In the genomic region with DNA sequence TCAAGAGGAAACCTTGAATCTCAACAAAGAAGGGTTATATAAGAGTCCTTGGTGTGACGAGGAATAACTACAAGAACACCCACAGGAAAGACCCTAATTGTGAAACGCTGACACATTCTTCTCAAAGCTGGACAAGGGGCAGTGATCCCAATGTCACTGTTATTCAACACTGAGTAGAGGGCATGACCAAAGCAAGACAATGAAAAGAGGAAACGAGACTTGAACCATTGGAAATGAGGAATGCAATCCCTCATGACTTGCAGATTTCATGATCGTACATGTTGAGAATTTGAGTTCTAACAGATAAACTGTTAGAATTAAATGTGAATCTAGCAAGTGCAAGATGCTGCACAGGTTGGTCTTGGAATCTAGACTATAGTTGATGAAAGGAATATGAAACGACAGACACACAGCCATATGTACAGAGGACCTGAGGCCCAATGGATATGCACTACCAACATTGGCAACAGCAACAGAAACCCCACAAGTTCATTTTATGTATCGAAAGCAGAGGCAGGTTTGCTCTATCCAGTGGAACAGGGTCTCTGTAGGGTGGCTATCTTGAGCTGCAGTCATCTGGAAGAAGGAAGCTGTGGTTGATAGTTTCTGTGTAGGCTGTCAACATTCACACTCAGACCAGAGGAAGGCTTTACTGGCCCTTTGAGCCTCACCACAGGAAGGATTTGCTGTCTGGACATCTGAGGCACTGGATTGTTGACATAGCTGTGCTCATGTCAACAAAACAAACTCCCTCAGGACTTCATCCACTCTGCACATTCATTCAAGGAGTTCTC, we compare ENCODE assay signal across 19 mouse cellular contexts.
DNase-seq lines count a peak whose midpoint lies in the region; ATAC-seq lines count a peak whose summit lies in the region.
"Had no signal": no experiment of that assay in that cellular context is flagged by ENCODE, and none has a peak within 500 bp of the region (broad histone marks: within the 10 kb centered on the region; RNA-seq: fewer than 3 reads in every experiment).

No protein-coding gene starts in this region.

- ATAC-seq in common myeloid progenitor, adult 5-6 weeks (replicated peaks; ENCODE audit: low read depth, poor library complexity, severe bottlenecking), result peak; percentile 92
- peak; percentile 65 to 85 for ATAC-seq in hematopoietic stem cell, adult 5-6 weeks (replicated peaks in 1 of 2; ENCODE audit: insufficient read depth in 1 of 2, low FRiP score in 2 of 2, low TSS enrichment in 1 of 2, low read depth in 1 of 2, poor library complexity in 2 of 2, severe bottlenecking in 2 of 2)
- ATAC-seq in megakaryocyte progenitor cell, adult 5-6 weeks (replicated peaks; ENCODE audit: poor library complexity), result peak; percentile 80
- ATAC-seq: activated CD4-positive, CD25-positive, alpha-beta regulatory T cell, adult 4 months; forebrain, embryonic 14.5 days; hindbrain, embryonic 16.5 days; inflammation-experienced regulatory T-cells, adult 6 months; Patski had no signal

- peak; percentile 24 for DNase-seq in embryo, embryonic 10 days (ENCODE audit: low spot score)
- no peak for DNase-seq in embryo, embryonic 11 days
- DNase-seq in thymus, postnatal 10 days (ENCODE audit: low spot score in 2 of 2), result no peak
- DNase-seq in urinary bladder, postnatal 36 days (ENCODE audit: low spot score in 2 of 2), result no peak
- no peak for DNase-seq in left cerebral cortex, adult 8-10 months (ENCODE audit: low spot score in 2 of 2)
- DNase-seq: adrenal gland, postnatal 14 days; cerebellum, adult 2 months; cerebellum, postnatal 10 days; gastrocnemius, postnatal 10 days; heart, adult 2 months; heart, postnatal 14 days had no signal
